Mouse (Mus musculus) hematopoietic multipotent progenitor cell, adult 10-12 weeks (in vitro differentiated cells): ENCODE measurements around the gene Clec4b2. TPM values are rescaled to one million over a fixed set of nuclear protein-coding genes. Genes with fewer than 3 reads are reported as not detected.

Source experiments
- polyA plus RNA-seq: library from polyadenylated mRNA; stranded (reverse); fragments of >175 nt; gene quantifications from 2 replicates; pipeline ENCODE4 v1.2.3, GENCODE M21; 2012; ENCODE audit warnings: low replicate concordance

Gene Clec4b2
- polyA plus RNA-seq, result not detected in 2 replicates

DNA sequence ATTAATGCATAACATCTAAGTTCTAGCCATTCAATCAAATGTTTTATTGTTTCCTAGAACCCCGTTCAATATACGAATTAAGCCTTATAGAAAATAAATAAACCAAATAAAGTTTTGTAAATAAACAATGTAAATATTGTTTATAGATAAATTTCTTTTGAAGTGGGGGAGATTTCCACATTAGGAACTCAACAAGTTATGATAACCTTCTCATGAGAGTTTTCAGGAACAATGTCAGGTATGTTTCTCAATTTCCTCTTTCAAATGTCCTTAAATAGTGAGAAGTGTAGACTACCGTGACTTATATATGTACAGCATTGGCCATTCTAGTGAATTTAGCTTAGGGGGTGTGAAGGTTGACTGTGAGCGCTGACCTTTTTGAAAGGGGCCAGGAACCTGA, at the start of gene Clec4b2:
TSS of gene Clec4b2 (plus strand) at position 301 of the 400 bp plus-strand sequence.

GRCm38 (mm10) chr6:123229644-123230043, 57.0 kb downstream of the Clec4b2 start, which contains the start of gene Clec4n:
Clec4n (plus strand) TSS chr6:123229843.

Other genes starting within 250 kb of the Clec4b2 start
- gene Clec4a3, start 220.4 kb upstream of the Clec4b2 start, polyA plus RNA-seq, result 1.2 and 4.8 TPM in 2 replicates
- gene Clec4a4, start 182.5 kb upstream of the Clec4b2 start, polyA plus RNA-seq, result 0.17 TPM in 1 of 2 replicates, not detected in the other
- 0.51 TPM in 1 of 2 replicates, not detected in the other for gene Clec4b1, start 122.9 kb upstream of the Clec4b2 start, polyA plus RNA-seq
- gene Clec4a2, start 66.5 kb upstream of the Clec4b2 start, polyA plus RNA-seq, result 15.8 and 16.7 TPM in 2 replicates
- gene Clec4n, start 57.0 kb downstream of the Clec4b2 start, polyA plus RNA-seq, result 2.1 and 8.8 TPM in 2 replicates
- gene Clec4d, start 89.2 kb downstream of the Clec4b2 start, polyA plus RNA-seq, result 0.77 and 0.84 TPM in 2 replicates
- 0.35 and 0.78 TPM in 2 replicates for gene Clec4e, start 117.0 kb downstream of the Clec4b2 start, polyA plus RNA-seq
- gene Vmn2r19, start 135.4 kb downstream of the Clec4b2 start, polyA plus RNA-seq, result not detected in 2 replicates
- gene Vmn2r20, start 245.2 kb downstream of the Clec4b2 start, polyA plus RNA-seq, result not detected in 2 replicates